Mouse (Mus musculus): ENCODE measurements around the gene Cited1.

- TF ChIP-seq CTCF (IDR thresholded peaks at IDR 0.05) (no peak), POLR2A (IDR thresholded peaks at IDR 0.05; ENCODE audit: insufficient read depth, low read depth, low read length) (no peak), EP300 (IDR thresholded peaks at IDR 0.05; ENCODE audit: insufficient read depth, low read depth, low read length) (no peak)
Observed at GRCm38 (mm10) chrX:102259772-102260171, 7.8 kb upstream of the Cited1 start.

All from heart, adult 2 months (tissue).